Mouse (Mus musculus): ENCODE measurements around the gene Rab7. TPM values are rescaled to one million over a fixed set of nuclear protein-coding genes. Genes with fewer than 3 reads are reported as not detected.

Rab7 gene
- polyA plus RNA-seq (2015; fragmentation: Nextera tagmentation; extraction: Ambion mirVana): 343 TPM in 2 replicates

DNA sequence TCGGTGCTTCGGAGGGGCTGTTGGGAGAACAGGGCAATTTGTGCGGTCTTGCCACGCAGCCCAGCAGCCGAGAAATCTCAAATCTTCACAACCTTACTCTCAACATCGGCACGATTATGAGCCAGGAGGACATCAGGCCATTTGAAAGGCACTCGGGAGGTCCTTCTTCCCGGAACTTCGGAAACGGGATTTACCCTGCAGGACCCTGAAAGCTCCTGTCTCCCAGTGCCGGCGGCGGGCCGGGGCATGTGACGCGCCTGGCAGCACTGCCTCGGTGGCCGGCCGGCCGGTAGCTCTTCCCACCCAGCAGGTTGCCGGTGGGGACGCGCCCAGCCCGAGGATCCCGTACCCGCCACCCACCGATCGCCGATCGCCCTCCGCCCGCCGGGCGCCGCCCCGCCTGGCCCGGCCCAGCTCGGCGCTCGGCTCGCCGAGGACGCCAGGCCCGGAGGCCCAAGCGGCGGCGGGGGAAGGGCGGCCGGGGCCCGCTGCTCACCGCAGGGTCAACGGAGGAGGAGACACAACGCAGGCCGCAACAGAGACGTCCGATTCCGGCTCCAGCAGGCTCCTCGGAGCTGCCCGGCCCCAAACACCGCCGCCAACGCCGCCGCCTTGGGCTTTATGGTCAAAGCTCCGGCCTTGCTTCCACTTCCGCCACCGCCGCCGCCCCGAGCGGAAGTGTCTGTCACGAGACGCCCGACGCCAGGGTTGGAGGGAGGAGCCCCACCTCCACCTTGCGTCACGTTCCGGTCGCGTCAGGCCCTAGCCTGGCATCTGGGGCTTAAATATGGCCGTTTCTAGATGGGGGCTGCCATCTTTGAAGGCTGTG, at the start of gene Rab7:
Gene Rab7 (minus strand): TSS at position 694 of the 829 bp plus-strand sequence.
- Histone ChIP-seq H3K9ac (replicated peaks; ENCODE audit: low read depth, low read length) (peak within 1 kb of the TSS; percentile 91), H3K4me3 (replicated peaks; ENCODE audit: low read length) (peak within 1 kb of the TSS; percentile 85), H3K27ac (ENCODE audit: low read length) (peak within 1 kb of the TSS; percentile 52), H3K36me3 (ENCODE audit: control insufficient read depth, insufficient read depth) (no peaks in the 10 kb centered on the region), H3K4me2 (ENCODE audit: low read length) (peak within 1 kb of the TSS; percentile 73), H3K4me1 (replicated peaks; ENCODE audit: control insufficient read depth, insufficient read depth, low read length) (peaks cover 27% of the 10 kb centered on the region), H3K27me3 (replicated peaks; ENCODE audit: control insufficient read depth, insufficient read depth, low read length) (0 out of 2 replicates have a peak, but pooled peaks cover 7% of the 10 kb centered on the region), H3K9me3 (ENCODE audit: control insufficient read depth, low read length) (no peaks in the 10 kb centered on the region)
- ATAC-seq: peak; percentile 100
- WGBS: under 1% methylated on average over 67 of the region's 82 CpGs

DNA sequence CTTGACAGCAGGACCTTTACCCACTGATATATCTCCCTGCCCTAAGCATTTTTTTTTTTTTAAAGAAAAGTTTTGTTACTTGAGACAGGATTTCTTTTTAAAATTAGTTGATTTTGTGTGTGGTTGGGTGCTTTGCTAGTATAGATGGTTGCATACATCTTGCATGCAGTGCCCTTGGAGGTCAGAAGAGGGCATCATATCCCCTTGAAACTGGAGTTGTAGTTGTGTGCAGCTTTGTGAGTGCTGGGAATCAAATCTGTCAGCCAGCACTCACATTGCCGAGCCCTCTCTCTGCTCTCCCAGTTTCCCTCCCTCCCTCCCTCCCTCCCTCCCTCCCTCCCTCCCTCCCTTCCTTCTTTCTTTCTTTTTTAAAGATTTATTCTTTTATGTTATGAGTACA, 43.9 kb upstream of the Rab7 start:
- WGBS: 82% methylated on average over 1 of the region's 1 CpGs
- no peak overlapping the region for H3K9ac ChIP-seq (replicated peaks; ENCODE audit: low read depth, low read length)
- no peak for ATAC-seq

GRCm38 (mm10) chr6:88084278-88085151, 39.4 kb upstream of the Rab7 start, which contains the start of gene Rpn1:
Gene Rpn1 (plus strand): TSS chr6:88084482.
- WGBS: under 1% methylated on average over 71 of the region's 71 CpGs

More for the DNA sequence above, 43.9 kb upstream of the Rab7 start:
- Histone ChIP-seq H3K4me1 (replicated peaks; ENCODE audit: control insufficient read depth, insufficient read depth, low read length) (peaks cover 22% of the 10 kb centered on the region), H3K36me3 (ENCODE audit: control insufficient read depth, insufficient read depth) (peaks cover 17% of the 10 kb centered on the region), H3K9me3 (ENCODE audit: control insufficient read depth, low read length) (no peaks in the 10 kb centered on the region), H3K4me3 (replicated peaks; ENCODE audit: low read length) (no peak overlapping the region), H3K27me3 (replicated peaks; ENCODE audit: control insufficient read depth, insufficient read depth, low read length) (no peaks in the 10 kb centered on the region), H3K27ac (ENCODE audit: low read length) (no peak overlapping the region), H3K4me2 (ENCODE audit: low read length) (no peak overlapping the region)

DNA sequence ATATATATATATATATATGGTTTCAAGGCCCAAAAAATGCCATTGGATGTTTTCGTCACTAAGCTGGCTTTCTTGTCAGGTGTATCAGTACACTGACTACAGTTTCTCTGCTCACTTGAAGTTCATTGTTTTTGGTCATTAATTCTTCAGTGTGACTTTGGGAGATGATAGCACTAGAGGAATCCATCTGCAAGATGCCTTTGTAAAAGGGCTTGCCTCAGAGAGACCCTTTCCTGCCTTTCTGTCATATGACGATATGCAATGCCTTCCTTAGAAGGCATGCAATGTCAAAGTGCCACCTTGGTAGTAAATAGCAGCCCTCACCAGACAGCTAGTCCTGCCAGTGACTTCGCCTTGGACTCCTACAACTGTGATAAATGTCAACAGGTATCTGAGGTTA, 38.6 kb upstream of the Rab7 start:
- 67% methylated on average over 3 of the region's 3 CpGs for WGBS
- Histone ChIP-seq H3K4me1 (replicated peaks; ENCODE audit: control insufficient read depth, insufficient read depth, low read length) (peaks cover 25% of the 10 kb centered on the region), H3K27ac (ENCODE audit: low read length) (no peak overlapping the region), H3K27me3 (replicated peaks; ENCODE audit: control insufficient read depth, insufficient read depth, low read length) (peaks cover 5% of the 10 kb centered on the region; the same call in 1 of the 2 replicates), H3K9ac (replicated peaks; ENCODE audit: low read depth, low read length) (no peak overlapping the region), H3K36me3 (ENCODE audit: control insufficient read depth, insufficient read depth) (no peaks in the 10 kb centered on the region), H3K4me2 (ENCODE audit: low read length) (peak overlapping the region; percentile 92), H3K4me3 (replicated peaks; ENCODE audit: low read length) (no peak overlapping the region; the same call in 1 of the 2 replicates), H3K9me3 (ENCODE audit: control insufficient read depth, low read length) (no peaks in the 10 kb centered on the region)
- ATAC-seq: no peak

More at GRCm38 (mm10) chr6:88084278-88085151, 39.4 kb upstream of the Rab7 start, which contains the start of gene Rpn1:
- Histone ChIP-seq H3K27ac (ENCODE audit: low read length) (peak within 1 kb of the TSS; percentile 61), H3K27me3 (replicated peaks; ENCODE audit: control insufficient read depth, insufficient read depth, low read length) (no peaks in the 10 kb centered on the region), H3K9ac (replicated peaks; ENCODE audit: low read depth, low read length) (peak within 1 kb of the TSS; percentile 86), H3K4me1 (replicated peaks; ENCODE audit: control insufficient read depth, insufficient read depth, low read length) (peaks cover 25% of the 10 kb centered on the region), H3K4me3 (replicated peaks; ENCODE audit: low read length) (peak within 1 kb of the TSS; percentile 74), H3K36me3 (ENCODE audit: control insufficient read depth, insufficient read depth) (no peaks in the 10 kb centered on the region), H3K9me3 (ENCODE audit: control insufficient read depth, low read length) (no peaks in the 10 kb centered on the region), H3K4me2 (ENCODE audit: low read length) (peak within 1 kb of the TSS; percentile 92)
- peak; percentile 99 for ATAC-seq

DNA sequence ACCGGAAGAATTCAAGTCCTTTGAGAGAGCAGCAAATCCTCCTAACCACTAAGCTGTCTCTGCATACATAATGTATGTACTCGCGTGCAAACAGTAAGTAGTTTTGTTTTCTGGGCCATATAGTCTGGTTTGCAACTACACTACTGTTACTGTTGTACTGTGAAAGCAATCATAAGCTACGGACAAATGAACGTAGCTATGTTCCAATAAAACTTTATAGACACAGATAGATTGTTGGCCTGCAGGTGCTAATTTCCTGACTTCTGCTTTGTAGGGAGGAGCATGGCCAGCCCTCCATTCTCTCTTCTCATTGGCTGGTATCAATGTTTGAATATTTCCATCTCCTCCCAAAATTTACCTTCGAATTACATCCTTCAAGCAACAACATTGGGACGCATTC, 38.0 kb upstream of the Rab7 start:
- no peak overlapping the region for H3K4me3 ChIP-seq (replicated peaks; ENCODE audit: low read length)
- no peaks in the 10 kb centered on the region for H3K36me3 ChIP-seq (ENCODE audit: control insufficient read depth, insufficient read depth)
- H3K27ac ChIP-seq (ENCODE audit: low read length): no peak overlapping the region
- ATAC-seq: no peak
- 84% methylated on average over 7 of the region's 7 CpGs for WGBS
- H3K4me2 ChIP-seq (ENCODE audit: low read length): no peak overlapping the region
- no peaks in the 10 kb centered on the region for H3K9me3 ChIP-seq (ENCODE audit: control insufficient read depth, low read length)
- peaks cover 25% of the 10 kb centered on the region for H3K4me1 ChIP-seq (replicated peaks; ENCODE audit: control insufficient read depth, insufficient read depth, low read length)
- H3K9ac ChIP-seq (replicated peaks; ENCODE audit: low read depth, low read length): no peak overlapping the region
- peaks cover 5% of the 10 kb centered on the region; the same call in 1 of the 2 replicates for H3K27me3 ChIP-seq (replicated peaks; ENCODE audit: control insufficient read depth, insufficient read depth, low read length)

GRCm38 (mm10) chr6:88075960-88076517, 31.0 kb upstream of the Rab7 start:
- 0 out of 2 replicates have a peak, but pooled peaks cover 5% of the 10 kb centered on the region for H3K4me1 ChIP-seq (replicated peaks; ENCODE audit: control insufficient read depth, insufficient read depth, low read length)
- no peak overlapping the region for H3K27ac ChIP-seq (ENCODE audit: low read length)
- no peaks in the 10 kb centered on the region for H3K9me3 ChIP-seq (ENCODE audit: control insufficient read depth, low read length)
- peaks cover 7% of the 10 kb centered on the region; the same call in 1 of the 2 replicates for H3K27me3 ChIP-seq (replicated peaks; ENCODE audit: control insufficient read depth, insufficient read depth, low read length)
- no peak overlapping the region for H3K4me2 ChIP-seq (ENCODE audit: low read length)
- WGBS: 88% methylated on average over 1 of the region's 1 CpGs
- no peak overlapping the region for H3K9ac ChIP-seq (replicated peaks; ENCODE audit: low read depth, low read length)
- H3K4me3 ChIP-seq (replicated peaks; ENCODE audit: low read length): no peak overlapping the region
- no peak for ATAC-seq
- no peaks in the 10 kb centered on the region for H3K36me3 ChIP-seq (ENCODE audit: control insufficient read depth, insufficient read depth)

- peak; percentile 99 for ATAC-seq
- peaks cover 8% of the 10 kb centered on the region; the same call in 1 of the 2 replicates for H3K27me3 ChIP-seq (replicated peaks; ENCODE audit: control insufficient read depth, insufficient read depth, low read length)
- no peaks in the 10 kb centered on the region for H3K9me3 ChIP-seq (ENCODE audit: control insufficient read depth, low read length)
- peak overlapping the region; percentile 90 for H3K4me2 ChIP-seq (ENCODE audit: low read length)
- 3% methylated on average over 32 of the region's 32 CpGs for WGBS
- H3K4me1 ChIP-seq (replicated peaks; ENCODE audit: control insufficient read depth, insufficient read depth, low read length): 0 out of 2 replicates have a peak, but pooled peaks cover 5% of the 10 kb centered on the region
- peak overlapping the region; percentile 56 for H3K4me3 ChIP-seq (replicated peaks; ENCODE audit: low read length)
- H3K9ac ChIP-seq (replicated peaks; ENCODE audit: low read depth, low read length): peak overlapping the region; percentile 77
- no peaks in the 10 kb centered on the region for H3K36me3 ChIP-seq (ENCODE audit: control insufficient read depth, insufficient read depth)
- peak overlapping the region; percentile 97 for H3K27ac ChIP-seq (ENCODE audit: low read length)
Observed at GRCm38 (mm10) chr6:88074752-88075554, 29.9 kb upstream of the Rab7 start.

- 85% methylated on average over 5 of the region's 5 CpGs for WGBS
- no peak for ATAC-seq
- no peak overlapping the region for H3K27ac ChIP-seq (ENCODE audit: low read length)
Observed at GRCm38 (mm10) chr6:88071216-88071615, 26.1 kb upstream of the Rab7 start.

More at GRCm38 (mm10) chr6:88071216-88071615, 26.1 kb upstream of the Rab7 start:
- Histone ChIP-seq H3K36me3 (ENCODE audit: control insufficient read depth, insufficient read depth) (no peaks in the 10 kb centered on the region), H3K4me2 (ENCODE audit: low read length) (no peak overlapping the region), H3K9me3 (ENCODE audit: control insufficient read depth, low read length) (no peaks in the 10 kb centered on the region), H3K27me3 (replicated peaks; ENCODE audit: control insufficient read depth, insufficient read depth, low read length) (peaks cover 10% of the 10 kb centered on the region; the same call in 1 of the 2 replicates), H3K4me1 (replicated peaks; ENCODE audit: control insufficient read depth, insufficient read depth, low read length) (0 out of 2 replicates have a peak, but pooled peaks cover 5% of the 10 kb centered on the region), H3K4me3 (replicated peaks; ENCODE audit: low read length) (no peak overlapping the region), H3K9ac (replicated peaks; ENCODE audit: low read depth, low read length) (no peak overlapping the region)

Data from forebrain, embryonic 16.5 days (tissue).